Mouse (Mus musculus): Measurements from ENCODE around the gene Phf19. TPM values are rescaled to one million over a fixed set of nuclear protein-coding genes. Genes with fewer than 3 reads are reported as not detected.

The Phf19 gene
- polyA plus RNA-seq, 1 experiment from 2014 or later, result 6.7 TPM

GRCm38 (mm10) chr2:34957405-34957804, 43.6 kb upstream of the Phf19 start:
- ATAC-seq, result no peak
- Histone ChIP-seq H3K36me3 (ENCODE audit: control insufficient read depth, insufficient read depth, low read length) (no peaks in the 10 kb centered on the region), H3K4me1 (ENCODE audit: control insufficient read depth, insufficient read depth, low read length) (peaks cover 10% of the 10 kb centered on the region), H3K4me2 (ENCODE audit: low read depth, low read length) (no peak overlapping the region), H3K27me3 (replicated peaks; ENCODE audit: control insufficient read depth, insufficient read depth, low read length) (no peaks in the 10 kb centered on the region), H3K27ac (ENCODE audit: low read length) (no peak overlapping the region), H3K4me3 (ENCODE audit: low read length) (no peak overlapping the region), H3K9me3 (ENCODE audit: control insufficient read depth, low read length) (no peaks in the 10 kb centered on the region), H3K9ac (ENCODE audit: low read depth, low read length) (no peak overlapping the region)
- WGBS, result 59% methylated on average over 1 of the region's 1 CpGs

- Histone ChIP-seq H3K4me3 (ENCODE audit: low read length) (no peak overlapping the region), H3K36me3 (ENCODE audit: control insufficient read depth, insufficient read depth, low read length) (no peaks in the 10 kb centered on the region), H3K9ac (ENCODE audit: low read depth, low read length) (no peak overlapping the region), H3K9me3 (ENCODE audit: control insufficient read depth, low read length) (no peaks in the 10 kb centered on the region), H3K27me3 (replicated peaks; ENCODE audit: control insufficient read depth, insufficient read depth, low read length) (no peaks in the 10 kb centered on the region), H3K4me2 (ENCODE audit: low read depth, low read length) (no peak overlapping the region), H3K27ac (ENCODE audit: low read length) (no peak overlapping the region), H3K4me1 (ENCODE audit: control insufficient read depth, insufficient read depth, low read length) (peaks cover 10% of the 10 kb centered on the region)
- no peak for ATAC-seq
- 69% methylated on average over 5 of the region's 5 CpGs for WGBS
Measured at GRCm38 (mm10) chr2:34956941-34957340, 43.1 kb upstream of the Phf19 start.

- no peaks in the 10 kb centered on the region for H3K9me3 ChIP-seq (ENCODE audit: control insufficient read depth, low read length)
- no peak overlapping the region for H3K9ac ChIP-seq (ENCODE audit: low read depth, low read length)
- no peaks in the 10 kb centered on the region for H3K4me1 ChIP-seq (ENCODE audit: control insufficient read depth, insufficient read depth, low read length)
- no peak overlapping the region for H3K27ac ChIP-seq (ENCODE audit: low read length)
- no peaks in the 10 kb centered on the region for H3K27me3 ChIP-seq (replicated peaks; ENCODE audit: control insufficient read depth, insufficient read depth, low read length)
- H3K4me2 ChIP-seq (ENCODE audit: low read depth, low read length), result no peak overlapping the region
- H3K4me3 ChIP-seq (ENCODE audit: low read length), result no peak overlapping the region
- ATAC-seq, result no peak
- H3K36me3 ChIP-seq (ENCODE audit: control insufficient read depth, insufficient read depth, low read length), result no peaks in the 10 kb centered on the region
Measured at GRCm38 (mm10) chr2:34954344-34954743, 40.5 kb upstream of the Phf19 start.

GRCm38 (mm10) chr2:34953547-34954116, 39.8 kb upstream of the Phf19 start:
- Histone ChIP-seq H3K27me3 (replicated peaks; ENCODE audit: control insufficient read depth, insufficient read depth, low read length) (no peaks in the 10 kb centered on the region), H3K27ac (ENCODE audit: low read length) (no peak overlapping the region), H3K9me3 (ENCODE audit: control insufficient read depth, low read length) (no peaks in the 10 kb centered on the region), H3K36me3 (ENCODE audit: control insufficient read depth, insufficient read depth, low read length) (no peaks in the 10 kb centered on the region), H3K9ac (ENCODE audit: low read depth, low read length) (no peak overlapping the region), H3K4me2 (ENCODE audit: low read depth, low read length) (no peak overlapping the region), H3K4me1 (ENCODE audit: control insufficient read depth, insufficient read depth, low read length) (no peaks in the 10 kb centered on the region), H3K4me3 (ENCODE audit: low read length) (no peak overlapping the region)
- no peak for ATAC-seq
- WGBS, result 72% methylated on average over 2 of the region's 2 CpGs

- Histone ChIP-seq H3K27ac (ENCODE audit: low read length) (no peak overlapping the region), H3K36me3 (ENCODE audit: control insufficient read depth, insufficient read depth, low read length) (no peaks in the 10 kb centered on the region), H3K4me3 (ENCODE audit: low read length) (no peak overlapping the region), H3K4me1 (ENCODE audit: control insufficient read depth, insufficient read depth, low read length) (no peaks in the 10 kb centered on the region), H3K9ac (ENCODE audit: low read depth, low read length) (no peak overlapping the region), H3K27me3 (replicated peaks; ENCODE audit: control insufficient read depth, insufficient read depth, low read length) (no peaks in the 10 kb centered on the region), H3K9me3 (ENCODE audit: control insufficient read depth, low read length) (no peaks in the 10 kb centered on the region), H3K4me2 (ENCODE audit: low read depth, low read length) (no peak overlapping the region)
- ATAC-seq, result no peak
- WGBS, result 62% methylated on average over 4 of the region's 4 CpGs
Measured at GRCm38 (mm10) chr2:34953018-34953417, 39.2 kb upstream of the Phf19 start.

- Histone ChIP-seq H3K4me2 (ENCODE audit: low read depth, low read length) (no peak overlapping the region), H3K4me1 (ENCODE audit: control insufficient read depth, insufficient read depth, low read length) (no peaks in the 10 kb centered on the region), H3K4me3 (ENCODE audit: low read length) (no peak overlapping the region), H3K9me3 (ENCODE audit: control insufficient read depth, low read length) (no peaks in the 10 kb centered on the region), H3K9ac (ENCODE audit: low read depth, low read length) (no peak overlapping the region), H3K36me3 (ENCODE audit: control insufficient read depth, insufficient read depth, low read length) (no peaks in the 10 kb centered on the region), H3K27ac (ENCODE audit: low read length) (no peak overlapping the region), H3K27me3 (replicated peaks; ENCODE audit: control insufficient read depth, insufficient read depth, low read length) (no peaks in the 10 kb centered on the region)
- no peak for ATAC-seq
Measured at GRCm38 (mm10) chr2:34951469-34951868, 37.6 kb upstream of the Phf19 start.

GRCm38 (mm10) chr2:34948622-34949021, 34.8 kb upstream of the Phf19 start:
- Histone ChIP-seq H3K27ac (ENCODE audit: low read length) (no peak overlapping the region), H3K4me1 (ENCODE audit: control insufficient read depth, insufficient read depth, low read length) (0 out of 2 replicates have a peak, but pooled peaks cover 3% of the 10 kb centered on the region), H3K4me2 (ENCODE audit: low read depth, low read length) (no peak overlapping the region), H3K9ac (ENCODE audit: low read depth, low read length) (no peak overlapping the region), H3K27me3 (replicated peaks; ENCODE audit: control insufficient read depth, insufficient read depth, low read length) (no peaks in the 10 kb centered on the region), H3K9me3 (ENCODE audit: control insufficient read depth, low read length) (no peaks in the 10 kb centered on the region), H3K4me3 (ENCODE audit: low read length) (no peak overlapping the region), H3K36me3 (ENCODE audit: control insufficient read depth, insufficient read depth, low read length) (no peaks in the 10 kb centered on the region)
- no peak for ATAC-seq
- 21% methylated on average over 2 of the region's 2 CpGs for WGBS

GRCm38 (mm10) chr2:34946046-34946445, 32.2 kb upstream of the Phf19 start:
- H3K9ac ChIP-seq (ENCODE audit: low read depth, low read length), result no peak overlapping the region
- H3K9me3 ChIP-seq (ENCODE audit: control insufficient read depth, low read length), result no peaks in the 10 kb centered on the region
- 0 out of 2 replicates have a peak, but pooled peaks cover 3% of the 10 kb centered on the region for H3K4me1 ChIP-seq (ENCODE audit: control insufficient read depth, insufficient read depth, low read length)
- H3K4me3 ChIP-seq (ENCODE audit: low read length), result no peak overlapping the region
- ATAC-seq, result no peak
- 75% methylated on average over 4 of the region's 4 CpGs for WGBS
- H3K36me3 ChIP-seq (ENCODE audit: control insufficient read depth, insufficient read depth, low read length), result no peaks in the 10 kb centered on the region
- H3K4me2 ChIP-seq (ENCODE audit: low read depth, low read length), result no peak overlapping the region
- H3K27me3 ChIP-seq (replicated peaks; ENCODE audit: control insufficient read depth, insufficient read depth, low read length), result no peaks in the 10 kb centered on the region
- H3K27ac ChIP-seq (ENCODE audit: low read length), result no peak overlapping the region

- Histone ChIP-seq H3K9me3 (ENCODE audit: control insufficient read depth, low read length) (no peaks in the 10 kb centered on the region), H3K4me3 (ENCODE audit: low read length) (no peak overlapping the region), H3K27ac (ENCODE audit: low read length) (no peak overlapping the region), H3K4me2 (ENCODE audit: low read depth, low read length) (no peak overlapping the region), H3K9ac (ENCODE audit: low read depth, low read length) (no peak overlapping the region), H3K4me1 (ENCODE audit: control insufficient read depth, insufficient read depth, low read length) (0 out of 2 replicates have a peak, but pooled peaks cover 3% of the 10 kb centered on the region), H3K36me3 (ENCODE audit: control insufficient read depth, insufficient read depth, low read length) (no peaks in the 10 kb centered on the region), H3K27me3 (replicated peaks; ENCODE audit: control insufficient read depth, insufficient read depth, low read length) (no peaks in the 10 kb centered on the region)
- 71% methylated on average over 4 of the region's 4 CpGs for WGBS
- ATAC-seq, result no peak
Measured at GRCm38 (mm10) chr2:34945580-34945979, 31.8 kb upstream of the Phf19 start.

- Histone ChIP-seq H3K4me3 (ENCODE audit: low read length) (peak overlapping the region; percentile 22; the same call in 1 of the 2 replicates), H3K27me3 (replicated peaks; ENCODE audit: control insufficient read depth, insufficient read depth, low read length) (no peaks in the 10 kb centered on the region), H3K27ac (ENCODE audit: low read length) (no peak overlapping the region), H3K4me1 (ENCODE audit: control insufficient read depth, insufficient read depth, low read length) (0 out of 2 replicates have a peak, but pooled peaks cover 3% of the 10 kb centered on the region), H3K4me2 (ENCODE audit: low read depth, low read length) (peak overlapping the region; percentile 30; the same call in 1 of the 2 replicates), H3K9me3 (ENCODE audit: control insufficient read depth, low read length) (no peaks in the 10 kb centered on the region), H3K36me3 (ENCODE audit: control insufficient read depth, insufficient read depth, low read length) (no peaks in the 10 kb centered on the region), H3K9ac (ENCODE audit: low read depth, low read length) (no peak overlapping the region)
- ATAC-seq, result peak; percentile 48; the same call in 1 of the 2 replicates
- WGBS, result 16% methylated on average over 8 of the region's 8 CpGs
Measured at GRCm38 (mm10) chr2:34944761-34945160, 30.9 kb upstream of the Phf19 start.

Measured in intestine, embryonic 16.5 days (tissue).